Mouse (Mus musculus): Measurements from ENCODE around the gene Aoc2.
"Not testable (repeated sequence)": the region's sequence is repeated elsewhere in the genome, so short reads cannot be mapped to it uniquely, and the experiment has no call there.

Gene Aoc2

DNA sequence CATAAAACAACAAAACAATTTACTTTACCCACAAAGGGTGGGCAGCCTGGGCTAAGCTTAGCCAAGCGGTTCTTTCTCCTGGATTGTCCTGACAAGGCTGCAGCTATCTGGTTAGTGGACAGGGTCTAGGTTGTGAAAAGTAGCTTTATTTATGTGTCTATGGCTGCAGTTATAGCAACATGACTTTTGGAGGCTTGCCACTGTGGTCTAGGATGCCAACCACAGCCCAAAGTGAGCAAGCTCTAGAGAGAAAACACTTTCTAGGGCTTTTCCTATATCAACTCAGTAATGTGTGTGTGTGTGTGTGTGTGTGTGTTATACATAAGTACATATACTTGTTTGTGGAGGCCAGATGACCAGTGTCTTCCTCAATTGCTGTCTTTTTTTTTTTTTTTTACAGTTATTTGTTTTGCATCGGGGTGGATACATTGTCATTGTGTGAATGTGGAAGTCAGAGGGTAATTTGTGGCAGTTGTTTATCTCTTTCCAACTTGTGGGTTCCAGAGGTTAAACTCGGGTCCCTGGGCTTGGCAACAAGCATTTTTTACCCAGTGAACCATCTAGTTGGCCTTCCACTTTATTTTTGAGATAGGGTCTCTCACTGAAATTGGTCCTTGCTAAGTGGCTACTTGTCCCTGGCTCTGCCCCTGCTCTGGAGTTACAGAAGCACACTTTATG lies 32.8 kb downstream of the Aoc2 start:
- no peak for DNase-seq

- no peak for DNase-seq
These were observed 34.9 kb downstream of the Aoc2 start for GRCm38 (mm10) chr11:101359776-101360175.

GRCm38 (mm10) chr11:101360651-101361113 lies 35.8 kb downstream of the Aoc2 start:
- no peak for DNase-seq

GRCm38 (mm10) chr11:101364531-101364931 lies 39.7 kb downstream of the Aoc2 start:
- DNase-seq: no peak

GRCm38 (mm10) chr11:101367326-101367935 lies 42.6 kb downstream of the Aoc2 start, which contains the start of gene G6pc:
Gene G6pc (plus strand): TSS chr11:101367561.
- no peak for DNase-seq

DNA sequence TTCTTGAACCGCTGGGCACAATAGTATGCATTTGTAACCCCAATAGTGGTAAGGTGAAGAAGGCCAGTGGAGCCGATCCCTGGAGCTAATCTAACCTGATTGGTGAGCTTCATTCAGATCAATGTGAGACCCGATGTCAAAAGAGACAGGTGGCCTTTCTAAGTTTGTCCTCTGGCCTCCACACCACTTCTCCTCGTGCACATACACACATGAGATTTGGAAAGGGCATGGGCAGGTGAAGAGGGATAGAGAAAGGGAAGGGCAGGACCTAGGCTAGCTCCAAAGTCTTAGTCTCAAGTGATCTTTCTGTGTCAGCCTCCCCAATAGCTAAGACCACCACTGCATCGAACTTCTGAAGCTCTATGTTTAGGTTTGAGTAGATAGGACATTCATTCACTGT lies 45.3 kb downstream of the Aoc2 start:
- DNase-seq: no peak

GRCm38 (mm10) chr11:101374421-101374938 lies 49.6 kb downstream of the Aoc2 start:
- no peak for DNase-seq

DNA sequence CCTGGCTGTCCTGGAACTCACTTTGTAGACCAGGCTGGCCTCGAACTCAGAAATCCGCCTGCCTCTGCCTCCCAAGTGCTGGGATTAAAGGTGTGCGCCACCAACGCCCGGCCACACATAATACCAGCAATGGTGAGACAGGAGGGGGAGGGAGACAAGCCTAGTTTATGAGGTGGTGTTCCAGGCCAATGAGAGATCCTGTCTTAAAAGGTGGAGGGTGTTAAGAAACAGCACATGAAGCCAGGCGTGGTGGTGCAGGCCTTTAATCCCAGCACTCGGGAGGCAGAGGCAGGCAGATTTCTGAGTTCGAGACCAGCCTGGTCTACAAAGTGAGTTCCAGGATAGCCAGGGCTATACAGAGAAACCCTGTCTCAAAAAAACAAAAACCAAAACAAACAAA lies 53.3 kb downstream of the Aoc2 start:
- DNase-seq: not testable (repeated sequence)

DNA sequence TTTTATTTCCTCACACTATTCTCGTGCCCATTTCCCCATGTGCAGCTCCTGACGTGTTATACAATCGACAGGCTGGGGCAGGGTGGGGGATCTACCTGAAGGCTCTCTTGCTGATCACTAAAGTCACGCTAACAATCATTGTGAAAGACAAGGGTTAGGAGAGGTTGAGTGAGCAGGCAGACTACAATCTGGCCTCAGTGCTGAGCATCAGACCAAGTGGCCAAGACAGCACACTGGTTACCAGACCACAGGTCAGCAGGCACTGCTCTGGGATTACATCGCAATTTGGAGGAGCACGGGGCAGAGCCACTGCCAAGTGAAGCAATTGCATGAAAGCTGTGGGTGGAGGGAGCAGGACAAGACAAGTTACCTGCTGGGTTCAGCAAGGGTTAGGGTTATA lies 54.1 kb downstream of the Aoc2 start:
- DNase-seq: no peak
